Mouse (Mus musculus) cerebellum, postnatal 4 days (tissue): ENCODE measurements around the gene Ythdc1.
A peak's percentile ranks its signal among the peaks of the same experiment; 100 is the strongest.
"Not testable (repeated sequence)": the region's sequence is repeated elsewhere in the genome, so short reads cannot be mapped to it uniquely, and the experiment has no call there.

ENCODE experiments used
- DNase-seq, 2 experiments: peaks; one replicate each; pipeline ENCODE4 v3.0.0; 2022; ENCODE audit warnings: low spot score in 2 of 2, mixed read lengths in 1 of 2

Ythdc1 gene

DNA sequence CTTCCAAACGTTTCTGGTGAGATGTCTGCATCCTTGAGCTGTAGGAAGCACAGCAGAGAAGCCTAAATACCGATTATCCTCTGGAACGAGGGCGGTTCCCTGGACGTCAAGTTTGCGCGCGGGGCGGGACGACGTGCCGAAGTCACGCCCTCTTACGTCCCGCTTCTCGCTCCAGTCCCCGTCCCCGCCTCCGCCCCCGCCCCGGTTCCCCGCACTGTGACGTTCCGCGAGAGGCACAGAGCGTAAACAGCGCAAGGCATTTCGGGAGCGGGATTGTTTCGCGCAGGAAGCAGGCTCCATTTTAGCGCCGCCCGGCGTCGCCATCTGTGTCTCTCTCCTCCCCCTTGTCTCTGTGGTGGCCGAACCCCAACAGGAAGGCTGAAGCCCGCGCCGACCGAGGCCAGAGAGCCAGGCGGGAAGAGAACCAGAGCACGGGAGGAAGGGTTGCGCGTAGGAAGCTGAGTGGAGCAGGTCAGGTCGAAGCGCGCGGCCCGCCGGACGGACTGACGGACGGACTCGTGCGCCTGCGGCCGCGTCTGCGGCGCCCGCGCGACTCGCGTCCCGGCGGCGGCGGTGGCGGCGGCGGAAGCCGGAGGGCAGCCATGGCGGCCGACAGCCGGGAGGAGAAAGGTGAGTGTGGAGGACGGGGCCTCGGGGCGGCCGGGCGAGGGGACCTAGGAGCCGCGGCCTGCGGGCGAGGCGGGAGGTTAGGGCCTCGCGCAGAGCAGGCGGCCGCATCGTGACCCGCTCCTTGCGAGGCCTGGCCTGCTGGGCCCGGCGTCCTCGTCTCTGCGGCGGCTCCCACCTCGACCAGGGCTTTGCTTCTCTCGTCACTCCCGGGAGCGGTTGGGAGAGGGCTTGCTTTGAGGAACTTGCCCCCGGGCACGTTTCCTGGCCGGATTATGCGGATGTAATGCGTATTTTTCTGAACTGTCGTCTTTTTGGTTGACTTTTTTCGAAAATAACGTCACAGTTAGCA lies at the start of gene Ythdc1:
Gene Ythdc1, plus strand, starts transcription at position 260 of the 979 bp plus-strand sequence.
- DNase-seq, result peak; percentile 83 to 92

DNA sequence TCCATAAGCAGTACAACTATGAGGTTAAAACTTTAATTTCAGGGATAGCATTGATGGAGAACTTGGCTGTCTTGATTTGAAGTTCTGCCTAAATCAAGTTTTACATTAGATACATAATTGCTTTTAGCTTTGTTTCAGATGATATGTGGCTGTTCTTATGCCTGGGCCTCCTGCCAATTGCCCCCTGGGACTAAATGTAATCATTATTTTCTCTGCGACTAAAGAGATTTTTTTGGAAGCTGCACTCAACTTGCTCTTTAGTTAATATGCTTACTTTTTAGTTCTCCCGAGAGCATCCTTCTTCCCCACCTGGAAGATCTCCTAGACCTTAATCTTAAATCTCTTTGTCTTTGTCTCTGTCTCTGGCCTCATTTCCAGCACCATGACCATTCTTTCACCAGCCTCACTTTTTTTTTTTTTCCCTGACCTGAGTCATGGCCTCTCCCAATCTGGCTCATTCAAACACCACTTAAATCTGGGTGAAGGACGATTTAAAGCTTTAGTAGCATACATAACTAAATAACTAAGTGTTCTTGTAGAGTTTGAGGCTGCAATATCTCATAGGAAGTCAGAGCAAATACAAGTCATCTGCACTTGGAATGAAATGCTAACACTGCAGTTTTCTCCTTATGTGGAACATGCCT lies 34.9 kb upstream of the Ythdc1 start:
- no peak for DNase-seq

DNA sequence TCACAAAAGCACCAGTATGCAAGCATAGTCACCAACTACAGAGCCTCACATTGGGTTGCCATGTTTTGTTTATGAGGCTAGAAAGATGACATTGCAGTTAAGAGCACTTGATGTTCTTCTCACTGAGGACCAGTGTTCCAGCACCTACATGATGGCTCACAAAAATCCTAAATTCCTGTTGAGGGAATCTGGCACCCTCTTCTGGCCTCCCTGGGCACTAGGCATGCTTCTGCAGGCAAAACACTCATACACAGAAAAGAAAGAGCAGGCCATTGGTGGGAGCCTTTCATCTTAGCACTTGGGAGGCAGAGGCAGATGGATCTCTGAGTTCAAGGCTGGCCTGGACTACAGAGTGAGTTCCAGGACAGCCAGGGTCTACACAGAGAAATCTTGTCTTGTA lies 33.0 kb upstream of the Ythdc1 start:
- no peak for DNase-seq

DNA sequence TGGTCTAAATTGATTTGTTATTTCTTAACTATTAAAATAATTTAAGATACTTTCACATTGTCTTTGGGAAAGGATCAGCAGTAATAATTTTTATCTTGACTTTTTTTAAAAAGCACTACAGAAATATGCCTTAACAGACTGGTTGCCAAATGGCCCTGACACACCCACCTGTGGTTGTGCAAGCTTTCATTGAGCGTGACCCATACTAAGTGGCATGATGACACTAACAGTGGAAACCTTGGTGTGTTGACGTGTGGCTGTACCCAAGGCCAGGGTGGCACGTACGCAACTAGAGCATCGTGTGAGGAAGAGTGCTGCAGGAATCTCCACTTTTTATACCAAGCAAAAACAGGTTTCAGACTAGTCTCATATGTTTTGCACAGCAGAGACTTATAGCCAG lies 27.1 kb upstream of the Ythdc1 start:
- DNase-seq, result no peak

DNA sequence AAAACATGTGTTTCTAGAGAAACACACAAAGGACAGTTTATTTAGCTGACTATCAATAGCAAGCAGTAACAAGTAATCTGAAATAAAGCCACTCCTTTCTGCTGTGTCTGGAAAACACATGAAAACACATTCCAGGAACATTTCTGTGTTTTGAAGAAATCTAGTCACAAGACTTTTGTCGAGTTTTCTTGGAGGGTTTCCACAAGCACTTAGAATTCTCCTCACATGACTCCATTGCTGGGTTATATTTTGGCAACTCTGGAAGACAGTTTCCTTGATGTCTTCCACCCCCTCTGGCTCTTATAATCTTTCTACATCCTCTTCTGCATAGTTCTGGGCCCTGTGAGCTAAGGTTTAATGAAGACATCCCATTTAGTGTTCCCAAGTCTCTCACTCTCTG lies 25.6 kb upstream of the Ythdc1 start:
- no peak for DNase-seq

GRCm38 (mm10) chr5:86783059-86783458 lies 21.0 kb upstream of the Ythdc1 start:
- no peak for DNase-seq

GRCm38 (mm10) chr5:86784205-86784604 lies 19.8 kb upstream of the Ythdc1 start:
- no peak for DNase-seq

GRCm38 (mm10) chr5:86786798-86787197 lies 17.2 kb upstream of the Ythdc1 start:
- no peak for DNase-seq

DNA sequence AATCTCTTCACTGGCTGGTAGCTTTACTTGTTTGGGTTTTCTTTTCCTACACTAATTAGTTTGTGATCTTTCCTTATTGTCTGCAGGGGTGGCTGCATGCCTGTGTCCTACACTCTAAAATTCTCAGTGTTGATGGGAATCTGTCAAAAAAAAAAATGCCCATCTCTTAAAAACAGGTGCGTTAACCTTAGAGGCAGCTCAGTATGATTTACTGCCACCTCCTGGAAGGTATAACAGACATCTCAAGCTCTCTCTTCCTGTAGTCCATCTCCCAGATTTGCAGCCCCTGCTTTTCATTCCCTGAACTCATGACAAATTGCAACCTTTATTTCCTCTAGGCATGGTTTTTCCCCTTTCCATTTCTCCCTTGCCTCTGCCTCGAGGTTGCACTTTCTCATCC lies 14.1 kb upstream of the Ythdc1 start:
- no peak for DNase-seq

DNA sequence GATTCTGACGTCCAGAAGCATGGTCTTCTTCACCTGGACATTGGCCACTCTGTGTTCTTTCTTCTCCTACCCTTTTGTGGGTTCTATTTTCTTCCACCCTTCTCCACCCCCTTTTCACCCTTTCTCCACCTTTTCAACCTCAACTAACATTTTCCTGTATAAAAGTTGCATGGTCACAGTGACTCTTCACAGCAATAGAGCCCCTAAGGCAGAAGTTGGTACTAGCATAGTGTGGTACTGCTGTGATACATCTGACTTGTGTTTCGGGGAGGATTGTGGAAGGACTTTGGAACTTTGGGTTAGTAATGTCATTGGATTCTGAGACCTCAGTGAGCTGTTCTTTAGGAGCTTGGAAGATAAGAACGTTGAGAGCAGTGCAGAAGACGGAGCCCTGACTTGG lies 11.8 kb upstream of the Ythdc1 start:
- DNase-seq, result no peak

GRCm38 (mm10) chr5:86792807-86793206 lies 11.2 kb upstream of the Ythdc1 start:
- no peak for DNase-seq

- DNase-seq, result no peak
Measured at GRCm38 (mm10) chr5:86816795-86817194, 12.8 kb downstream of the Ythdc1 start.

DNA sequence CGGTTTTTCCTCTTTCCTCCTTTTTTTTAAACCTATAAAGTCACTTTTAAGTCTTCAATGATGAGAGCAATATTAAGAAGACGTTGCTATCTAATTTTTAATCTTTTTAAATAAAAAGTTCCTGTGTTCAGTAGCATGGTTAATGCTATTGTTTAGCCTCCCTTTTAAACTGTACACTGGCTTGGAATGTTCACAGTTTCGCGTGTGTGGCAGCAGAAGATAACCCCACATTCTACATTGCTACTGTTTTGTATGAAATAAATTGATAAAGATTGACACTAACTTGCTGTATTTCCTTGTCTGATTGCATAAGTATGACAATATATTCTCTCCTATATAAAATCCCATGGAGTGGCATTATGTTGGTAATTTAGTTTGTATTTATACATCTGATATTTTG lies 32.4 kb downstream of the Ythdc1 start:
- not testable (repeated sequence) for DNase-seq

GRCm38 (mm10) chr5:86838110-86838509 lies 34.1 kb downstream of the Ythdc1 start:
- DNase-seq, result no peak

DNA sequence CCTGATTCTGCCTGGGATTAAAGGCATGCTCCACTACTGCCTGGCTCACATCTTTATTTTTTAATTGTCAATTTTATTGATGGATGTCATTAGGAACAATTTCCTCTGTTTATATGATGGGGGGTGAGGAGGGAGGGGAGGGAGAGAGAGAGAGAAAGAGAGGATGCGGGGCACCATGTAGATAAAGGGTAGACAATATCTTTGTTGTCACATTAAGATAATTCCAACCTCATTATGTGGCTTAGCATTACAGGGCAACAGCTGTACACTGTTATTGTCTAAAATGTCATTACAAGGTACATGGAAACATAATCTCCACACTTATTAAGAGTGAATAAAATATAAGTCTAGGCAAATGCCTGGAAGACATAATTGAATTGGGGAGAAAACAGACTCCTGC lies 35.5 kb downstream of the Ythdc1 start:
- DNase-seq, result no peak

DNA sequence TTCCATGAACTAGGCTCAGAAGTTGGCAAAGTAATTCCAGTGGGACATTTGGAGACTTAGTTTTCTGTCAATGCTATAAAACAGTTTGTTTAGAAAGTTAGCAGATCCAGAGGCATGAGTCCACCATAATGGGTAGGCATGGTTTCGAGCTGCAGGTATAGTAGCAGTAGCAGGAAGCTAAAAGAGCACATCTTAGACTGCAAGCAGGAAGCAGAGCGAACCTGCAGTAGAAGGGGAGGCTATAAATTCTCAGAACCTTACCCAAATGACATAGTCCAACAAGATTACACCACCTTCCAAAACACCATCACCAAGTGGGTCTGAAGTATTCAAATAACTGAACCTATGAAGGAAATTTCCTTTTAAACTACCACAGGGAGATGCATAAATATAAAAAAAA lies 36.2 kb downstream of the Ythdc1 start:
- no peak for DNase-seq

DNA sequence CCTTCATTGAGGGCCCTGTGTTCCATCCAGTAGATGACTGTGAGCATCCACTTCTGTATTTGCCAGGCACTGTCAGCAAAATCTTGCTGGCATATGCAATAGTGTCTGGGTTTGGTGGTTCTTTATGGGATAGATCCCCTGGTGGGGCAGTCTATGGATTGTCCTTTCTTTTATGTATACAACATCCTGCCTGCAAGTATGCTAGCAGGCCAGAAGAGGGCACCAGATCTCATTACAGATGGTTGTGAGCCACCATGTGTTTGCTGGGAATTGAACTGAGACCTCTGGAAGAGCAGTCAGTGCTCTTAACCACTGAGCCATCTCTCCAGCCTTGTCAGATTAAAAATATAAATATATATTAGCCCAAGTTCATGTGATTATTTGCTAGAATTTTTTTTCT lies 37.2 kb downstream of the Ythdc1 start:
- DNase-seq, result not testable (repeated sequence)

DNA sequence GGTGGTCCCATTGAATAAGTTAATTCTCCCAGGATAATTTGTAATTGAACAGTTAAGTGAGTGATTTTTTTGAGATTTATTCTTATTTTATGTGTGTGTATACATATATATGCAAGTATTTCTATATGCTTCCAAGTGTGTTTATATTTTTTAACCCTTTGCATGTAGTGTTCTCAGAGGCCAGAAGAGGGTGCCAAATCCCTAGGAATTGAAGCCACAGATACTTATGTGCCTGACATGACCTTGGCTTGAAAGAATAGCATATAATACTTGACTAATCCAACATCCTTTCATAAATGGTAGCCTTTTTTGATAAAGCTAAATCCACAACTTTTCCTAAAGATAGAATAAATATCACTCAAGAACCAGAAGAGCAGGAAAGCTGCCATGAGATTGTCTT lies 46.1 kb downstream of the Ythdc1 start:
- peak in 1 of 2 experiments; percentile 11 for DNase-seq

DNA sequence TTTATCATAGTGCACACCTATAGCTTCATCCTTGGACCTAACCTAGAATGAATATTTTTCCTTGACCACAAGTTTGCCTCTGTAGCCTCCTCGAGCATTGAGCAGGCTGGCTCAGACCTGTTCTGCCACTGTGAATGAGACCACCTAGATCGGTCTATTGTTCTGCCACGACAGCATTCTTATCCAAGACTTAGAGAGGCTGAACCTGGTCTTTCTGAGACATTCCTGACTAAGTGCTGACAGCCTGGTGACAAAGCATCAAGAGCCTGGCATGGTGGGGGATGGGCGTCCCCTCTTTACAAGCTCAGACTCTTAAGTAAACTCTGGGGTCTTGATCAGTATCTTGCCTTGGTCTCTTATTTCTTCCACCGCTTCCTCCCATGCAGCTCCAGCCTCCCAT lies 47.6 kb downstream of the Ythdc1 start:
- no peak for DNase-seq

DNA sequence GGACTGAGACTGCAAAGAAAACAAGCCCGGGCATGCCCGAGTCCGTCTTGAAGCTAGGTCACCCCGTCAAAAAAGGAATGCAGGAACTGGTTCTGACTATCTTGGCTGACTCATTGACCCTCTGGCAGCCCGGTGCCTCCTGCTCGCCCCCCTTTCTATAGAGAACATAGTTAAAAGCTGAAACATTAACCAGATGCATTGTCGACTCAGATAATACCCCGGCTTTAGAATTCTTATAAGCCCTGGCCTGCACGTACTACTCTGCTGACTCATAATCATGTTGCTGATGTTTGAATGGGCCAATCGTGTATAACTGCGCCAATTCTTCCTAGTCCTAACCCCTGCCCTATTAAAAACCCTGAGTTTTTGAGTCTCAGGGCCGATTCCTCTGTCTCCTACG lies 52.5 kb downstream of the Ythdc1 start:
- DNase-seq, result not testable (repeated sequence)

- no peak for DNase-seq
Measured at GRCm38 (mm10) chr5:86857682-86858081, 53.7 kb downstream of the Ythdc1 start.

GRCm38 (mm10) chr5:86858336-86858735 lies 54.3 kb downstream of the Ythdc1 start:
- DNase-seq, result no peak

DNA sequence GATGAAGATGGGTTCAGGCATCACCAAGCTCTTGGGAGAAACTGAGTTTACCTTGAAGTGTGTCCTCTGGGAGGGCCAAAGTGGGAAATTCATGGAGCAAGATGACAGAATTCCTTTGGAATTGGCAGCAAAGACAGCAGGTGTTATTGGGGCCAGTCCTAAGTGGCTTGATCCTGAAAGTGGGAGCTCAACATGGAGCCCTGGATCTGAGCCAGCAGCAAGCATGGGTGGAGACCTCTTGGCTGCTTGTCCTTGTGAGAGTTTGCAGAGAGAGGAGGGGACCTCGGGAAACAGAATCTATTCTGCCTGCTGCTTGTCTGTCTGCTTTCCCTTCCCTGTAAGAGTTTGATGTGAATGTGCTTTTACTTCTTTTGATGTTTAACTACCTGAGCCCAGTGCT lies 67.9 kb downstream of the Ythdc1 start:
- peak in 1 of 2 experiments; percentile 7 for DNase-seq
